Mouse (Mus musculus): ENCODE results near the gene Farp1. TPM values are rescaled to one million over a fixed set of nuclear protein-coding genes. Genes with fewer than 3 reads are reported as not detected.

The Farp1 gene
- polyA plus RNA-seq, 1 experiment from 2014 or later, result 29.1 TPM

DNA sequence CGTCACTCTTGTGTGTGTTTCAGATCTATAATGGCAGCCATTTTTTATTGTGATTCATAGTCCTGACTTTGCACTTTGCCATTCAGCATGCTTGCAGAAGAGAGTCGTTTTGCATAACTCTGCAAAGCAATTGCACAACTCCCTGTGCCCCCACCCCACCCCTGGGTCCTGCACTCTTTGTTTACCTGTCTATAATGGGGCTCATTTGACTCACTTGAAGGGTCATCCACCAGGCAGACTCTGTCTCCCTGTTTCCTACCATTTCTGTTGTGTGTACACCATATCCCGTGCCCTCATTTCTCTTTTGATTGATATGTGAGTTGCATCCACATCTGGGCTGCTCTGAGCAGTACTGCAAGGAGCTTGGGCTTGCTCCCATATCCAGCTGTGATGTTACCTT, 175.3 kb downstream of the Farp1 start:
- Histone ChIP-seq H3K9ac (no peak overlapping the region), H3K4me1 (peaks cover 35% of the 10 kb centered on the region), H3K36me3 (peaks cover 18% of the 10 kb centered on the region; the same call in 1 of the 2 replicates), H3K27ac (no peak overlapping the region), H3K4me2 (no peak overlapping the region), H3K9me3 (no peaks in the 10 kb centered on the region), H3K27me3 (no peaks in the 10 kb centered on the region), H3K4me3 (no peak overlapping the region)
- ATAC-seq (ENCODE audit: insufficient number of reproducible peaks, low FRiP score, low TSS enrichment, low read depth), result no peak
- WGBS, result 74% methylated on average over 3 of the region's 3 CpGs

DNA sequence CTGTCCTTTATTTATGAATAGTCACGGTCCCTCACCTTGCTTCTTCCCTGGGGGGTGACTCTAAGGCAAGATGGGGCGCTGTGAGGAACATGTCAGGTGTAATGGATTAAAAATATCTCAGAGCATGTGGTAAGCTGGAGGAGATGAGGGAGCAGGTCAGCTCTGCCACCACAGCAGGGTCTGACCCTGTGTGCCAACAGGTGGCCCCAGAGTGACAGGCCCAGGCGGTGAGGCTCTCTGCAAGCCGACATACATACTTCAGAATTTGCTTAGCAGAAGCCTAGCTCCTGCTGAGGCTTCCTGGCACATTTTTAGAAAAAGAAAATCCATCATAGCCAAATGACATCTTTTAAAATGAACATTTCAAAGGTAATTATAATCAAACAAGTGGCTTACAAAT, 178.7 kb downstream of the Farp1 start:
- no peak for ATAC-seq (ENCODE audit: insufficient number of reproducible peaks, low FRiP score, low TSS enrichment, low read depth)
- no peak overlapping the region for H3K27ac ChIP-seq
- 78% methylated on average over 4 of the region's 4 CpGs for WGBS

DNA sequence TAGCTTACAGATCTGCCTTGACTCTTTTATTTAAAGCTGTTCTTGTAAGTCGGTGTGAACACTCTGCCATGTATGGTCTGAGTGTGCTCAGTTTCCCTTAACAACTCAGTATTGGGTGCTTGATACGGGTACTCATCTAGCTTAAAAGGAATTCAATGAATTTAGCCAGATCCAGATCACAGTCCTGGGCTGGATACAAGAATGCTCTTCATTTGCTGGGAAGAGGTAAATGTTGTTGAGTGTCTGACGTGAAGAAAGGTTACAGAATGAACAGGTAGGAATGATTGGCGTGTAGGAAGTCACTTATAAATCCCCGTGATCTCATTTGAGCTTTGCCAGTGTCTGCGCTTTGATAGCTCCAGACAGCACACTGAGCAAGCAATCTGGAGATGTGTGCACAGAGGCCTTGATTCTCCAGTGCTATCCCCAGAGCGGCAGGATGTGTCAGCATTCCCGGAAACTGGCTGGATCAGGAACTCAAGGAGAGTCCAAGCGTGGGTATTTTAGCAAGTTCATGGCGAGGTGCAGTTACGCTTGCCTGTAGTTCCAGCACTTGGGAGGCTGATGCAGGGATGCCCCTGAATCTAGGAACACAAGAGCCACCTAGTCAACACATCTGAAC, 179.7 kb downstream of the Farp1 start:
- no peaks in the 10 kb centered on the region for H3K27me3 ChIP-seq
- WGBS, result 83% methylated on average over 11 of the region's 11 CpGs
- H3K27ac ChIP-seq, result no peak overlapping the region
- H3K9me3 ChIP-seq, result no peaks in the 10 kb centered on the region
- no peak overlapping the region for H3K4me3 ChIP-seq
- H3K4me2 ChIP-seq, result no peak overlapping the region
- no peak for ATAC-seq (ENCODE audit: insufficient number of reproducible peaks, low FRiP score, low TSS enrichment, low read depth)
- H3K4me1 ChIP-seq, result peaks cover 12% of the 10 kb centered on the region
- H3K9ac ChIP-seq, result no peak overlapping the region
- peaks cover 12% of the 10 kb centered on the region; the same call in 1 of the 2 replicates for H3K36me3 ChIP-seq

More for the DNA sequence above, 178.7 kb downstream of the Farp1 start:
- no peak overlapping the region for H3K4me3 ChIP-seq
- no peak overlapping the region for H3K9ac ChIP-seq
- no peak overlapping the region for H3K4me2 ChIP-seq
- H3K9me3 ChIP-seq, result no peaks in the 10 kb centered on the region
- H3K4me1 ChIP-seq, result peaks cover 16% of the 10 kb centered on the region
- peaks cover 18% of the 10 kb centered on the region; the same call in 1 of the 2 replicates for H3K36me3 ChIP-seq
- H3K27me3 ChIP-seq, result no peaks in the 10 kb centered on the region

GRCm38 (mm10) chr14:121215817-121216216, 180.8 kb downstream of the Farp1 start:
- Histone ChIP-seq H3K27me3 (no peaks in the 10 kb centered on the region), H3K4me2 (no peak overlapping the region), H3K9me3 (no peaks in the 10 kb centered on the region), H3K4me1 (peaks cover 12% of the 10 kb centered on the region), H3K36me3 (peaks cover 13% of the 10 kb centered on the region), H3K27ac (no peak overlapping the region; the same call in 1 of the 2 replicates), H3K9ac (no peak overlapping the region), H3K4me3 (no peak overlapping the region)
- 59% methylated on average over 5 of the region's 5 CpGs for WGBS
- ATAC-seq (ENCODE audit: insufficient number of reproducible peaks, low FRiP score, low TSS enrichment, low read depth), result no peak

DNA sequence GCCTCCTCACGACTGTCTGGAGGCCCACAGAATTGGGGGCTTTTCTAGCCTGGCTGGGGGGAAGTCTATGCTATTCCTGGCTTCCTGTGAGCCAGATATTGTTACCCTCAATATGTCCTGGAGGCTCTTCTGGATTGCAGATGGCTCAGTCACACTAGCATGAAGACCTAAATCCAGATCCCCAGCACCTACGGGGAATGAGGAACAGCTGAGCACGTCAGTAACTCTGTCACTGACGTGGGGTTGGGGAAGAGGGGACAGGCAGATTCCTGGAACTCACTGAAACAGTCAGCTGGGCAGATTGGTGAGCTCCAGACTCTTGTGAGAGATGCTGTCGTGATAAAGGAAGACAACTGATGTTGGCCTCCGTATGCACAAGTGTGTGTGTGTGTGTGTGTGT, 181.7 kb downstream of the Farp1 start:
- peaks cover 12% of the 10 kb centered on the region for H3K4me1 ChIP-seq
- peaks cover 21% of the 10 kb centered on the region for H3K36me3 ChIP-seq
- no peak for ATAC-seq (ENCODE audit: insufficient number of reproducible peaks, low FRiP score, low TSS enrichment, low read depth)
- H3K4me2 ChIP-seq, result no peak overlapping the region
- no peak overlapping the region for H3K9ac ChIP-seq
- H3K4me3 ChIP-seq, result no peak overlapping the region
- no peak overlapping the region for H3K27ac ChIP-seq
- H3K9me3 ChIP-seq, result no peaks in the 10 kb centered on the region
- WGBS, result 41% methylated on average over 6 of the region's 6 CpGs
- no peaks in the 10 kb centered on the region for H3K27me3 ChIP-seq

GRCm38 (mm10) chr14:121218620-121219019, 183.6 kb downstream of the Farp1 start:
- no peak overlapping the region for H3K9ac ChIP-seq
- no peak for ATAC-seq (ENCODE audit: insufficient number of reproducible peaks, low FRiP score, low TSS enrichment, low read depth)
- H3K4me3 ChIP-seq, result no peak overlapping the region
- no peaks in the 10 kb centered on the region for H3K9me3 ChIP-seq
- H3K4me1 ChIP-seq, result peaks cover 12% of the 10 kb centered on the region
- H3K4me2 ChIP-seq, result no peak overlapping the region
- H3K36me3 ChIP-seq, result peaks cover 25% of the 10 kb centered on the region
- no peaks in the 10 kb centered on the region for H3K27me3 ChIP-seq
- 75% methylated on average over 7 of the region's 7 CpGs for WGBS
- no peak overlapping the region for H3K27ac ChIP-seq

DNA sequence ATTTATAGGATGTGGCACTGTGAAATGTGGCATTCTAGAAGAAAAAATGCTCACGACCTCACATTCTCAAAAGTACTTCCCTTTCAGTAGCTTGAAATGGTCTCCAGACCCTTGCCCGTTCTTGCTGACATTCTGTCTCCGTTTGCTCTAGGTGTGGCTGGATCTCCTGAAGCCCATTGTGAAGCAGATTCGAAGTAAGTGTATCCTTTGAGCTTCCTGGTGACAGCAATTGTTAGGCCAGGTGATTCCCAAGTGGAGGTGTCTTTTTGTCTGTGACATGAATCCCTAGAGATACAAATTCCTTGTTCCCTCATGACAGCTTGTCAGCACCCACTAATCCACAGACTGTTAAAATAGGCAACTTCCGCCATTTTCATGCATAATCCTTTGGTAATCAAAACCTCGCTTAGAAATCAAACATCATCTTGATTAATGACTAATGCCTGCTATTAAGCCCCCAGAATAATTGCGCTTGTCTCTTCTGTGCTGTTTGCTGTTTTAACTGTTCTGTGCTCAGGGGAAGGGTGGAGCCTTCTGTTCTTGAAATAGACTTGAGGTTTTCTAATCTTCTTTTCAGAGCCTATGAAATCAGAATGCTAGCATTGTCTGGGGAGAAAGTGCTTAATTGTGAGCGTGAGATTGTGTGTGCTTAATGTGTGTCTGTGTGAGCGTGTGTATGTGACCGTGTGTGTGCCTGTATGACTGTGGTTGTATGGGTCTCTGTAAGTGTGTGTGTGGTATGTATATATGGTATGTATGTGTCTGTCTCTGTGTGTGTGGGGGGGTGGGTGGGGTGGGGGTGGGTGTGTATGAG, 184.4 kb downstream of the Farp1 start:
- WGBS, result 77% methylated on average over 10 of the region's 10 CpGs
- no peaks in the 10 kb centered on the region for H3K27me3 ChIP-seq
- peaks cover 12% of the 10 kb centered on the region for H3K4me1 ChIP-seq
- no peak overlapping the region for H3K27ac ChIP-seq
- no peak overlapping the region for H3K9ac ChIP-seq
- ATAC-seq (ENCODE audit: insufficient number of reproducible peaks, low FRiP score, low TSS enrichment, low read depth), result no peak
- H3K36me3 ChIP-seq, result peaks cover 29% of the 10 kb centered on the region
- H3K4me3 ChIP-seq, result no peak overlapping the region
- no peaks in the 10 kb centered on the region for H3K9me3 ChIP-seq
- no peak overlapping the region for H3K4me2 ChIP-seq

- WGBS, result 95% methylated on average over 1 of the region's 1 CpGs
- Histone ChIP-seq H3K27ac (no peak overlapping the region), H3K4me1 (peaks cover 11% of the 10 kb centered on the region), H3K27me3 (no peaks in the 10 kb centered on the region), H3K4me2 (no peak overlapping the region), H3K9me3 (no peaks in the 10 kb centered on the region), H3K4me3 (no peak overlapping the region), H3K36me3 (peaks cover 29% of the 10 kb centered on the region), H3K9ac (no peak overlapping the region)
- no peak for ATAC-seq (ENCODE audit: insufficient number of reproducible peaks, low FRiP score, low TSS enrichment, low read depth)
Measured at GRCm38 (mm10) chr14:121220040-121220322, 185.0 kb downstream of the Farp1 start.

- ATAC-seq (ENCODE audit: insufficient number of reproducible peaks, low FRiP score, low TSS enrichment, low read depth), result no peak
- H3K36me3 ChIP-seq, result peaks cover 29% of the 10 kb centered on the region
- WGBS, result 85% methylated on average over 5 of the region's 5 CpGs
- peaks cover 14% of the 10 kb centered on the region for H3K4me1 ChIP-seq
- H3K27ac ChIP-seq, result no peak overlapping the region
- no peaks in the 10 kb centered on the region for H3K27me3 ChIP-seq
- H3K4me2 ChIP-seq, result no peak overlapping the region
- H3K9me3 ChIP-seq, result no peaks in the 10 kb centered on the region
- H3K4me3 ChIP-seq, result no peak overlapping the region
- no peak overlapping the region for H3K9ac ChIP-seq
Measured at GRCm38 (mm10) chr14:121220723-121221122, 185.7 kb downstream of the Farp1 start.

DNA sequence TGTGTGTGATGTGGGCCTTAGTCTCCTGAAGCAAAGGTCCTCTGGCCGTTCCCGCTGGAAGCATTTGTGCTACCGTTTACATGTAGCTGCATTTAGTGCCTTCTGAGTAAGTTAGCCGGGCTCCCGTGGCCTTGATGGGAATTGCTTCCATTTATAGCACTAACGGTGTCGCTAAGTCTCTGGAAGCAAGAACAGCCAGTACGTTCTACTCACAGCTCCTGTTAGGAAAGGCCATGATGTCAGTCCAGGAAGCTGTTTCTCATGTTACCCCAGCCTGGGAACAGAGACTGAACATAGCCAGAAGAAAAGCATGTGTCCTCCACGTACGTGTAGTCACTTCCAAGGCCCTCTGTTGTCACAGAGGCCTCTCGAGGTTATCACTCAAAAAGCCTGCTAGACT, 190.8 kb downstream of the Farp1 start:
- H3K9ac ChIP-seq, result no peak overlapping the region
- ATAC-seq (ENCODE audit: insufficient number of reproducible peaks, low FRiP score, low TSS enrichment, low read depth), result no peak
- no peaks in the 10 kb centered on the region for H3K27me3 ChIP-seq
- peaks cover 40% of the 10 kb centered on the region for H3K36me3 ChIP-seq
- H3K27ac ChIP-seq, result peak overlapping the region; percentile 33
- no peaks in the 10 kb centered on the region for H3K9me3 ChIP-seq
- peaks cover 10% of the 10 kb centered on the region for H3K4me1 ChIP-seq
- H3K4me2 ChIP-seq, result no peak overlapping the region
- no peak overlapping the region for H3K4me3 ChIP-seq
- WGBS, result 41% methylated on average over 11 of the region's 11 CpGs

DNA sequence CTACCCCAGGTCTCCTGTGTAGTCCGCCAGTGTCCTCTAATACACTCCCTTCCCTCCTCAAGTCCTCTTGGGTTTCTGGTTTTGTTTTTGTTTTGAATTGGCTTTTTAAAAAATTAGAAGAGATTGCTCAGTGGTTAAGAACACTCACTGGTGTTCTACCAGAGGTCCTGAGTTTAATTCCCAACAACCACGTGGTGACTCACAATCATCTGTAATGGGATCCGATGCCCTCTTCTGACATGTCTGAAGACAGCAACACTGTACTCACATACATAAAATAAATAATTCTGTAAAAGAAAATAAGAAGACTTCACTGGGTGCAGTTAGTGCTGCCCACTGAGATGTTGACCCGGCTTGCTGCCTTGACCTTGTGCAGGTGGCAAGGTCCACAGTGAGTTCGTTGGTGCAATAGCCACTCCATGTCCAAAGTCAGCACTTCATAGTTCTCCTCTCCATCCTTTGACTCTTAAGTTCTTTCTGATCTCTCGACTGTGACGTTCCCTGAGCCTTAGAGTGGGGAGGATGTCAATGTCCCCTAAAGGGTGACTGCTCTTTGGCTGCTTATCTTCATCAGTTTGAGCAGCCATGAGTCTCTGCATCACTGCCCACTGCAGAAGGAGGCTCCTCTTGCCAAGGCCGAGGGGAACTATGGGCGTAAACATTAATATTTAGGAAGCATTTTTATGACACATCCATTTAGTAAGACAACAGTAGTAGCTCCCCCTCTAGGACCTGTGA, 194.2 kb downstream of the Farp1 start:
- ATAC-seq (ENCODE audit: insufficient number of reproducible peaks, low FRiP score, low TSS enrichment, low read depth), result no peak
- 87% methylated on average over 9 of the region's 9 CpGs for WGBS

GRCm38 (mm10) chr14:121231232-121231631, 196.2 kb downstream of the Farp1 start:
- Histone ChIP-seq H3K4me2 (no peak overlapping the region), H3K27me3 (no peaks in the 10 kb centered on the region), H3K36me3 (peaks cover 49% of the 10 kb centered on the region), H3K9ac (no peak overlapping the region), H3K27ac (no peak overlapping the region), H3K4me3 (no peak overlapping the region), H3K9me3 (no peaks in the 10 kb centered on the region), H3K4me1 (0 out of 2 replicates have a peak, but pooled peaks cover 2% of the 10 kb centered on the region)
- 92% methylated on average over 8 of the region's 8 CpGs for WGBS
- no peak for ATAC-seq (ENCODE audit: insufficient number of reproducible peaks, low FRiP score, low TSS enrichment, low read depth)

More for the DNA sequence above, 194.2 kb downstream of the Farp1 start:
- Histone ChIP-seq H3K4me2 (no peak overlapping the region), H3K9ac (no peak overlapping the region), H3K4me3 (no peak overlapping the region), H3K4me1 (peaks cover 10% of the 10 kb centered on the region), H3K9me3 (no peaks in the 10 kb centered on the region), H3K27me3 (no peaks in the 10 kb centered on the region), H3K27ac (no peak overlapping the region), H3K36me3 (peaks cover 43% of the 10 kb centered on the region)
